Mouse (Mus musculus) neutrophil, adult 83 days (primary cell): ENCODE results near the gene Dcp1a. TPM values are rescaled to one million over a fixed set of nuclear protein-coding genes. Genes with fewer than 3 reads are reported as not detected.

Experiments used
- total RNA-seq, 2 experiments: library from RNA; stranded (reverse); gene quantifications; one replicate each; pipeline ENCODE4 v1.2.4; 2023

Dcp1a gene
- total RNA-seq, result 10 to 100 TPM; 25.1 to 26.7 TPM

DNA sequence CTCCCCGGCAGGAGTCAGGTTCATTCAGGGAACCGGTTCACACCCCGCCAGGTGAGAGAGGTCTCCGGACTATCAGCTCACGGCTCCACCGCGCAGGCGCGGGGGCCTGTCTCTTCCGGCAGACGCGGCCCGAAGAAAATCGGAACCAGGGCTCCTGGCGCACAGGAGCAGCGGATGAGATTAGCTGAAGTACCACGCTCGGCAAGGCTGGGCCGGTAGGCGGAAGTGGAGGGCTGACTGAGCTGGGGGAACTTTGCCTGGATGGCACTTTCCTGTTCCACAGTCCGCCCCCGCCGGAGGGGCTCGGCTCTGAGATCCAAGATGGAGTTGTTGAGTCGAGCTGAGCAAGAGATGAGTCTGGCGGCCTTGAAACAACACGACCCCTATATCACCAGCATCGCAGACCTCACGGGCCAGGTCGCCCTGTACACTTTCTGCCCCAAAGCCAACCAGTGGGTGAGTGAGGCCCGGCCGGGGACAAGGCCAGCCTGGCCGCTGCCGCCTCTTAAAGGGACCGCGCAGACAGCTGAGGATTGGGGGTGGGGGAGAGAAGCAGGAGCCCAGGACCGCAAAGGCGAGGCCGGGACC, at the start of gene Dcp1a:
Dcp1a (plus strand) TSS at position 175 of the 588 bp plus-strand sequence.

DNA sequence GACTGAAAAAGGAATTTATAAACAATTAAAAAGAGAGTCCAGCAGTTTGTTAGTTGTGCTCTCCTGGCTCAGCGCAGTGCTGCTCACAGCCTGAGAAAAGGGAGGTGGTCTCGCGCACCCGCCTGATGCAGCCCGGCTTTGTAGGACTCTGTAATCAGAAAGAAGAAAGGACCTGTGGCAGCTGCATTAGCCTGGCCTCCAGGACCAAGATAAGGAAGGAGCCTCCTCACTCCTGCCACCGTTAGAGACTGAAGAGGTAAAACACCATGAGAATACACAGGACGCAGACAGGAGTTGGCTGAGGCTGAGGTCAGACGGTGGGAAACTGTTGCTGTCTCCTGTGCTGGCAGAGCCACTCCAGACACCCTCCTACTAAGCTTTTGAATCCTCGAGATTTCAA, 12.0 kb downstream of the Dcp1a start, which contains the start of gene Cacna1d:
Cacna1d (minus strand) TSS at position 114 of the 400 bp plus-strand sequence.

DNA sequence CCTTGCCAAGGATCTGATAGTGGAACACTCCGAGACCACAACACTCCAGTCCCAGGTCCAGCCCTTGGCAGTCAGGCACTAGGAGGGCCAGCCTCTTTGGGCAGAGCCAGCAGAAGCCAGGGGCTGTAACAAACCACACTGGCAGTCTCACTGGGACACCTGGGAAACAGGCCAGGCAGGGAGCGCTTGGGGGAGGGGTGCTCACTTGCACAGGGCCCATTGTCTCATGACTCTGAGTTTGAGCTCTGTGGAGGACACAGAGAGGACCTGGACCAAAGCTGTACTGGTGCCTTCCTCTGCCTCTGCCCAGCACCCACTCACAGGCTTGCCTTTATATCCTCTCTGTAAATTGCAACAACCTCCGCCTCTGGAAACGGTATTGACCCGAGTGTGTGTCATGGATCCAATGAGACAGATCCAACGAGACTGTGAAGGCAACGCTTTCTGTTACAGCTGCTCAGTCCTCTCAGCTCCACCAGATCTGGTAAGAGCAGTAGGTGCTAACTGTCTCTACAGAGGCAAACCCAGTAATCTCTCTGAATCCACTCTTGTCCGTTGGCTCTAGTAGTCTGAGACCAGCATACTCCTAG, 68.9 kb downstream of the Dcp1a start, which contains the start of gene Tkt:
Tkt (plus strand) TSS at position 229 of the 590 bp plus-strand sequence.

Other genes with a start within 250 kb of the Dcp1a start
- 1 to 10 TPM; 2.1 to 3.6 TPM for gene Cacna1d, start 11.9 kb downstream of the Dcp1a start, total RNA-seq
- gene Tkt, start 68.8 kb downstream of the Dcp1a start, total RNA-seq, result 1,000 to 10,000 TPM; 1,211 to 1,279 TPM
- 100 to 1,000 TPM; 579 to 643 TPM for gene Prkcd, start 146.7 kb downstream of the Dcp1a start, total RNA-seq
- gene Rft1, start 174.8 kb downstream of the Dcp1a start, total RNA-seq, result 1 to 10 TPM; 9.0 to 10.0 TPM
- 10 to 100 TPM; 14.6 to 16.3 TPM for gene Sfmbt1, start 235.3 kb downstream of the Dcp1a start, total RNA-seq